Mouse (Mus musculus) thymus, postnatal 4 days (tissue): ENCODE measurements at regions not wholly inside any gene's neighbourhood (a gene's known extent, or its start where the extent isn't known, plus 50 kb on each side); places are given as distances from the start of the nearest gene placed in this dataset.

Experiments used
- DNase-seq: peaks from one replicate; pipeline ENCODE4 v3.0.0; 2021

DNA sequence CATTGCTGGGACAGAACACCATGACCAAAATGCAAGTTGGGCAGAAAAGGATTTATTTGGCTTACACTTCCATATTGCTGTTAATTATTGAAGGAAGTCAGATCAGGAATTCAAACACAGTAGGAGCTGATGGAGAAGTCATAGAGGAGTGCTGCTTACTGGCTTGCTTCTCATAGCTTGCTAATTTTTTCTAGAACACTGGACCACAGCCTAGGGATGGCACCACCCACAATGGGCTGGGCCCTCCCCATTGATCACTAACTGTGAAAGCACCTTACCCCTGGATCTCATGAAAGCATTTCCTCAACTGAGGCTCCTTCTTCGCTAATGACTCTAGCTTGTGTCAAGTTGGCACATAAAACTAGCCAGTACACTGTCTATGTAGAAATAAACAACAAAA lies 381.3 kb downstream of the Nup35 start:
- DNase-seq: no peak

DNA sequence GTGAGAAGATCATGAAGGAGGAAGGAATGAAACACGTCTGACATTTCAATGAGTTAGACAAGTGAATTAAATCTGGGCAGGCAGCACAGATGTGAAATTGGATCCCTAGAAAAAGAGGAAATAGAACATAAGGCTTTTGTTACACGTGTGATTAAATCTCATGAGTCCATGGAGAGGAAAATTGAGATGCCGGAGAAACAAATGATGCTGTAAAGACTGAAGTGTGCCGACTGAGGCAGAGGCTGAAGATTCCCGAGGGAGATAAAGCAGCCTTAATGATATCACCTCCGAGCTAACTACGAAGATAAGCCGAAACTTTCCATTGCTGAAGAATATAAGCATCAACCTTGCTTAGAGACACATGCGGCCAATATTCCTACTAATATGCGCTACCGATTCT lies 390.0 kb downstream of the Nup35 start:
- no peak for DNase-seq

DNA sequence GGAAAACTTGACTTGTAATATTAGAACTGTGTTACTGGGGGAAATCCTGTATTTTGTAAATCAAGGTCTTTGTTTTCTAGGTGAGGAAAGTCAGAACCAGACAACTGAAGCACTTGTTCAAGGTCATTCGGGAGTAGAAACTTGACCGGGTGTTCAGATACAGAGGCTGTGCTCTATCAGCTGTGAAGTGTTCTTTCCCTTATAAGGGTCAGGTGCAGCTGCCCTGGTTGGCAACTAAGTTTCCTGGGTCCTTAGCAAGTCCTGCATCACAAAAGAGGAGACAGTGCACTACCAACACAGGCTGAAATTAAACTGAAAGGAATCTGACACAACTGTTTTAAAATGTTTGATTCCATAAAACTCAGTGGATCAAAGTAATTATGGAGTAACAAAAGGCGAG lies 406.6 kb downstream of the Nup35 start:
- DNase-seq: no peak
